Mouse (Mus musculus): ENCODE measurements around the gene Gm5862. TPM values are rescaled to one million over a fixed set of nuclear protein-coding genes. Genes with fewer than 3 reads are reported as not detected.
"Not testable (repeated sequence)": the region's sequence is repeated elsewhere in the genome, so short reads cannot be mapped to it uniquely, and the experiment has no call there.

Gene Gm5862
- not detected in 2 replicates for polyA plus RNA-seq (2012; rRNA removed)

DNA sequence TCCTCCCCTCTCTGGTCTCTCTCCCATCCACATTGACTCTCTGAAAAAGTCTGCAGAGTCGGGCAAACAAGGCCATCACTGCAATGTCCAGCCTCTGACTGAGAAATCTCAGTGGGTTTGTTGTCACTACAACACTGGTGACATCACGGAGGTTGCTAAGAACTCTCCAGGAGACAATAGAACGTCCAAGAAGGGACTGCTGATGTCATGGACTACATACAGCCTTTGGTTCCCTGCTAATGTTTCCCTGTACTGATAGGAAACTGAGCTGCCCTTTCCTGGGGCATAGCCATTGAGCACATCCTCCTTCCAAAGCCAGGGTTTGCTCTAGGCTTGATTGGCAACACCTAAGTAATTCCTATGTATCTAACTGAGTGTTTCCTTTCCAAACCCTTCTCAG, at the start of gene Gm5862:
Gm5862 (minus strand) TSS at position 101 of the 400 bp plus-strand sequence.
- H3K4me1 ChIP-seq (ENCODE audit: control insufficient read depth, insufficient read depth, low read length); H3K27ac ChIP-seq (ENCODE audit: insufficient read depth, low read length); H3K4me3 ChIP-seq (ENCODE audit: insufficient read depth, low read length): not testable (repeated sequence)

DNA sequence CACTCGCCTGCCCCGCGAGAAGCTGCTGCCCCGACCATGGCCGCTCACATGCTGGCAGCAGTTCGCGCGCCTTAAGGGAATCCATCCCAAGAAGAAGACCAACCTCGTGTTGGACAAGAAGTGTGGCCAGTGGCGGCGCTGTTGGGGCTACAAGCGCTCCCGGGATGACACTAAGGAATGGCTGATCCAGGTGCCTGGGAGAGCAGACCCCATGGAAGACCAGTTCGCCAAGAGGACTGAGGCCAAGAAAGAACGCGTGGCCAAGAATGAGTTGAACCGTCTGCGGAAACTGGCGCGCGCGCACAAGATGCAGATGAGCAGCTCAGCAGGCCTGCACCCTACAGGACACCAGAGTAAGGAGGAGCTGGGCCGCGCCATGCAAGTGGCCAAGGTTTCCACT, 48.0 kb upstream of the Gm5862 start:
- no peak overlapping the region for H3K4me3 ChIP-seq (ENCODE audit: insufficient read depth, low read length)
- TF ChIP-seq POLR2A (IDR thresholded peaks at IDR 0.05; ENCODE audit: extremely low read depth, insufficient read depth, low read length) (no peak), CTCF (IDR thresholded peaks at IDR 0.05; ENCODE audit: extremely low read depth, insufficient read depth, low read length) (no peak)
- no peaks in the 10 kb centered on the region for H3K4me1 ChIP-seq (ENCODE audit: control insufficient read depth, insufficient read depth, low read length)
- no peak overlapping the region for H3K27ac ChIP-seq (ENCODE audit: insufficient read depth, low read length)

DNA sequence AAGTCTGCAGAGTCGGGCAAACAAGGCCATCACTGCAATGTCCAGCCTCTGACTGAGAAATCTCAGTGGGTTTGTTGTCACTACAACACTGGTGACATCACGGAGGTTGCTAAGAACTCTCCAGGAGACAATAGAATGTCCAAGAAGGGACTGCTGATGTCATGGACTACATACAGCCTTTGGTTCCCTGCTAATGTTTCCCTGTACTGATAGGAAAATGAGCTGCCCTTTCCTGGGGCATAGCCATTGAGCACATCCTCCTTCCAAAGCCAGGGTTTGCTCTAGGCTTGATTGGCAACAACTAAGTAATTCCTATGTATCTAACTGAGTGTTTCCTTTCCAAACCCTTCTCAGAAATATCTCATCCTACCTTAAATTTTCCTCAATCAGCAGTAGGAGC, 35.8 kb upstream of the Gm5862 start, which contains the start of gene Gm7347:
Gm7347 (minus strand) TSS at position 101 of the 400 bp plus-strand sequence.
- H3K27ac ChIP-seq (ENCODE audit: insufficient read depth, low read length); H3K4me3 ChIP-seq (ENCODE audit: insufficient read depth, low read length); H3K4me1 ChIP-seq (ENCODE audit: control insufficient read depth, insufficient read depth, low read length): not testable (repeated sequence)

DNA sequence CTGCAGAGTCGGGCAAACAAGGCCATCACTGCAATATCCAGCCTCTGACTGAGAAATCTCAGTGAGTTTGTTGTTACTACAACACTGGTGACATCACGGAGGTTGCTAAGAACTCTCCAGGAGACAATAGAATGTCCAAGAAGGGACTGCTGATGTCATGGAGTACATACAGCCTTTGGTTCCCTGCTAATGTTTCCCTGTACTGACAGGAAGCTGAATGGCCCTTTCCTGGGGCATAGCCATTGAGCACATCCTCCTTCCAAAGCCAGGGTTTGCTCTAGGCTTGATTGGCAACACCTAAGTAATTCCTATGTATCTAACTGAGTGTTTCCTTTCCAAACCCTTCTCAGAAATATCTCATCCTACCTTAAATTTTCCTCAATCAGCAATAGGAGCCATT, 16.7 kb upstream of the Gm5862 start, which contains the start of gene Speer4a:
Speer4a (minus strand) TSS at position 101 of the 400 bp plus-strand sequence.
- H3K4me1 ChIP-seq (ENCODE audit: control insufficient read depth, insufficient read depth, low read length); H3K4me3 ChIP-seq (ENCODE audit: insufficient read depth, low read length); H3K27ac ChIP-seq (ENCODE audit: insufficient read depth, low read length): not testable (repeated sequence)

- not testable (repeated sequence) for H3K4me1 ChIP-seq (ENCODE audit: control insufficient read depth, insufficient read depth, low read length); H3K27ac ChIP-seq (ENCODE audit: insufficient read depth, low read length); H3K4me3 ChIP-seq (ENCODE audit: insufficient read depth, low read length)
These were observed 15.0 kb downstream of the Gm5862 start for GRCm38 (mm10) chr5:26007697-26008096.

DNA sequence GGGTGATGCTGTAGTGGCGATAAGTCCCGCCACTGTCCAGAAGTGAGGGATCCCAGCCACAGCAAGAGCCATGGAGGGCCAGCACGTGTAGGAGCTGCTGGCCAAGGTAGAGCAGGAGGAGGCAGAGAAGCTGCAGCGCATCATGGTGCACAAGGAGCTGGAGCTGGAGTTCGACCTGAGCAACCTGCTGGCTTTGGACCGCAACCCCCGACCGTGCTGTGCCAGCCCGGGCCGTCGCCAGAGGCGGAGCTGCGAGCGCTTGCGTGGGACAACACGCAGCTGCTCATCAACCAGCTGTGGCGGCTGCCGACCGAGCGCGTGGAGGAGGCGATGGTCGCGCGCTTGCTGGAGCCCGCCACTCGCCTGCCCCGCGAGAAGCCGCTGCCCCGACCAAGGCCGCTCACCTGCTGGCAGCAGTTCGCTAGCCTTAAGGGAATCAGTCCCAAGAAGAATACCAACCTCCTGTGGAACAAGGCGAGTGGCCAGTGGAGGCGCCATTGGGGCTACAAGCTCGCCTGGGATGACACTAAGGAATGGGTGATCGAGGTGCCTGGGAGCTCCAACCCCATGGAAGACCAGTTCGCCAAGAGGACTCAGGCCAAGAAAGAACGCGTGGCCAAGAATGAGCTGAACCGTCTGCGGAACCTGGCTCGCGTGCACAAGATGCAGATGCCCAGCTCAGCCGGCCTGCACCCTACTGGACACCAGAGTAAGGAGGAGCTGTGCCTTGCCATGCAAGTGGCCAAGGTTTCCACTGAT, 15.6 kb downstream of the Gm5862 start:
- H3K4me1 ChIP-seq (ENCODE audit: control insufficient read depth, insufficient read depth, low read length); H3K27ac ChIP-seq (ENCODE audit: insufficient read depth, low read length): not testable (repeated sequence)
- peak overlapping the region; percentile 4 for H3K4me3 ChIP-seq (ENCODE audit: insufficient read depth, low read length)

GRCm38 (mm10) chr5:26004698-26005097, 18.0 kb downstream of the Gm5862 start, which contains the start of gene Gm1979:
TSS of gene Gm1979 (minus strand) at chr5:26004798.
- H3K4me3 ChIP-seq (ENCODE audit: insufficient read depth, low read length); H3K27ac ChIP-seq (ENCODE audit: insufficient read depth, low read length); H3K4me1 ChIP-seq (ENCODE audit: control insufficient read depth, insufficient read depth, low read length): not testable (repeated sequence)

GRCm38 (mm10) chr5:25988550-25988949, 34.2 kb downstream of the Gm5862 start, which contains the start of gene Gm21698:
TSS of gene Gm21698 (minus strand) at chr5:25988650.
- H3K27ac ChIP-seq (ENCODE audit: insufficient read depth, low read length); H3K4me3 ChIP-seq (ENCODE audit: insufficient read depth, low read length); H3K4me1 ChIP-seq (ENCODE audit: control insufficient read depth, insufficient read depth, low read length): not testable (repeated sequence)

DNA sequence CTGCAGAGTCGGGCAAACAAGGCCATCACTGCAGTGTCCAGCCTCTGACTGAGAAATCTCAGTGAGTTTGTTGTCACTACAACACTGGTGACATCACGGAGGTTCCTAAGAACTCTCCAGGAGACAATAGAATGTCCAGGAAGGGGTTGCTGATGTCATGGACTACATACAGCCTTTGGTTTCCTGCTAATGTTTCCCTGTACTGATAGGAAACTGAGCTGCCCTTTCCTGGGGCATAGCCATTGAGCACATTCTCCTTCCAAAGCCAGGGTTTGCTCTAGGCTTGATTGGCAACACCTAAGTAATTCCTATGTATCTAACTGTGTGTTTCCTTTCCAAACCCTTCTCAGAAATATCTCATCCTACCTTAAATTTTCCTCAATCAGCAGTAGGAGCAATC, 50.2 kb downstream of the Gm5862 start, which contains the start of gene Gm21680:
Gm21680 (minus strand) TSS at position 101 of the 400 bp plus-strand sequence.
- H3K4me3 ChIP-seq (ENCODE audit: insufficient read depth, low read length); H3K27ac ChIP-seq (ENCODE audit: insufficient read depth, low read length); H3K4me1 ChIP-seq (ENCODE audit: control insufficient read depth, insufficient read depth, low read length): not testable (repeated sequence)

Other genes starting within 250 kb of the Gm5862 start
- gene Gm21663, start 80.5 kb downstream of the Gm5862 start, polyA plus RNA-seq (2012; rRNA removed): not detected in 2 replicates
- gene Gm21671, start 68.5 kb downstream of the Gm5862 start, polyA plus RNA-seq (2012; rRNA removed): not detected in 2 replicates
- gene Gm21680, start 50.3 kb downstream of the Gm5862 start, polyA plus RNA-seq (2012; rRNA removed): not detected in 2 replicates
- not detected in 2 replicates for gene Gm21698, start 34.3 kb downstream of the Gm5862 start, polyA plus RNA-seq (2012; rRNA removed)
- gene Gm1979, start 18.1 kb downstream of the Gm5862 start, polyA plus RNA-seq (2012; rRNA removed): not detected in 2 replicates
- 0.04 and 0.08 TPM in 2 replicates for gene Speer4a, start 16.6 kb upstream of the Gm5862 start, polyA plus RNA-seq (2012; rRNA removed)
- gene Gm7347, start 35.7 kb upstream of the Gm5862 start, polyA plus RNA-seq (2012; rRNA removed): not detected in 2 replicates
- gene Gm10471, start 66.4 kb upstream of the Gm5862 start, polyA plus RNA-seq (2012; rRNA removed): not detected in 2 replicates
- gene 5031410I06Rik, start 82.4 kb upstream of the Gm5862 start, polyA plus RNA-seq (2012; rRNA removed): not detected in 2 replicates
- not detected in 2 replicates for gene Gm10220, start 98.5 kb upstream of the Gm5862 start, polyA plus RNA-seq (2012; rRNA removed)
- gene Gm7361, start 234.8 kb upstream of the Gm5862 start, polyA plus RNA-seq (2012; rRNA removed): 0.45 and 0.58 TPM in 2 replicates

Measured in cortical plate, adult 2 months (tissue).